Mouse (Mus musculus): ENCODE data around the gene Kcnip1.

DNA sequence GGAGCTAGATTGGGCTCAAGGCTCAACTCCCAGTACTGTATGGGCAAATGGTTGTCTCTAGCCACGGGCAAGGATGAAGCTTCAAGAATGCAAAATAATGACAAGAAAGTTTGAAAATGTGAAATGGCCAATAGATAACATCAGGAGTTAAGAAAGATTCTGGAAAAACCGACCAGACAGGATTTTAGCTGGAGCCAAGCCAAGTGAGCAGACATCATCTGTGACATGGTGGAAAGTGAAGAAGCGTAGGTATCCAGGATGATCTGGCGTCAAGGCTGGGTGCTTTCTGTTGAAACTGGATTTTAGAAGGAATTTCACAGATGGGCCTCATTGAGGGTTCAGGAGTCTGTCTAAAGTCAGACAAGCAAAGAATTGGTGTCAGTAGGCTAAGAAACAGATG is 394.0 kb downstream of the Kcnip1 start, which contains the start of gene D130052B06Rik:
- TF ChIP-seq POLR2A (IDR thresholded peaks at IDR 0.05; ENCODE audit: control insufficient read depth, extremely low read depth, insufficient read depth, low read length, poor library complexity) (no peak), CTCF (IDR thresholded peaks at IDR 0.05; ENCODE audit: borderline replicate concordance, control insufficient read depth, extremely low read depth, insufficient read depth, low read length, poor library complexity) (no peak)
